Mouse (Mus musculus) ES-E14 (cell line): Measurements from ENCODE around the gene Sirt4.

Experiments used
- CHD2 ChIP-seq: IDR thresholded peaks from 2 replicates; pipeline ENCODE4 v1.6.1; 2014; ENCODE audit warnings: mild to moderate bottlenecking, low read depth, low read length, inconsistent platforms
- HCFC1 ChIP-seq: IDR thresholded peaks from 2 replicates; pipeline ENCODE4 v1.6.1; 2012; ENCODE audit warnings: low read length, inconsistent platforms, borderline replicate concordance; ENCODE audit not compliant: insufficient read depth
- MAFK ChIP-seq: IDR thresholded peaks from 2 replicates; pipeline ENCODE4 v1.6.1; 2014; ENCODE audit warnings: mild to moderate bottlenecking, low read depth, low read length, inconsistent platforms; ENCODE audit not compliant: insufficient read depth
- ZC3H11A ChIP-seq: IDR thresholded peaks from 2 replicates; pipeline ENCODE4 v1.6.1; 2012; ENCODE audit warnings: low read depth, mild to moderate bottlenecking, inconsistent platforms, low read length, borderline replicate concordance
- ZNF384 ChIP-seq: IDR thresholded peaks from 2 replicates; pipeline ENCODE4 v1.6.1; 2012; ENCODE audit warnings: low read depth, low read length, inconsistent platforms

- TF ChIP-seq ZC3H11A (no peak), ZNF384 (no peak), MAFK (no peak), CHD2 (no peak), HCFC1 (no peak)
Observed at GRCm38 (mm10) chr5:115437945-115438315, 46.6 kb downstream of the Sirt4 start.
